Mouse (Mus musculus) embryonic facial prominence, embryonic 11.5 days (tissue): ENCODE data around the gene Rnf151. TPM values are rescaled to one million over a fixed set of nuclear protein-coding genes. Genes with fewer than 3 reads are reported as not detected.
"Not testable (repeated sequence)": the region's sequence is repeated elsewhere in the genome, so short reads cannot be mapped to it uniquely, and the experiment has no call there.

Experiments
- ATAC-seq: fragments of 200-750 bp; cut with Nextera tagmentation; replicated peaks from 2 replicates; pipeline ENCODE4 v1.8.0; 2017; ENCODE audit warnings: low read depth; ENCODE audit not compliant: insufficient number of reproducible peaks, low FRiP score, low TSS enrichment
- DNase-seq: peaks from one replicate; pipeline ENCODE4 v3.0.0-alpha.2; 2015; ENCODE audit warnings: low spot score
- H3K27ac ChIP-seq: fragments of 300-500 bp; sonication (generic); replicated peaks from 2 replicates; pipeline ENCODE4 v1.5.1; 2014; ENCODE audit warnings: mild to moderate bottlenecking, low read depth, low read length, control low read depth
- H3K27me3 ChIP-seq: fragments of 300-500 bp; sonication (generic); 2 replicates; pipeline ENCODE4 v1.6.1; 2014; ENCODE audit warnings: mild to moderate bottlenecking, low read length, moderate library complexity, mixed read lengths; ENCODE audit not compliant: control insufficient read depth, insufficient read depth
- H3K36me3 ChIP-seq: fragments of 300-500 bp; sonication (generic); replicated peaks from 2 replicates; pipeline ENCODE4 v1.6.1; 2014; ENCODE audit warnings: low read depth, mild to moderate bottlenecking, low read length, moderate library complexity, mixed read lengths; ENCODE audit not compliant: control insufficient read depth, insufficient read depth
- H3K4me1 ChIP-seq: fragments of 300-500 bp; sonication (generic); 2 replicates; pipeline ENCODE4 v1.6.1; 2014; ENCODE audit warnings: low read length, mixed read lengths; ENCODE audit not compliant: control insufficient read depth, insufficient read depth
- H3K4me2 ChIP-seq: fragments of 300-500 bp; sonication (generic); 2 replicates; pipeline ENCODE4 v1.6.1; 2014; ENCODE audit warnings: low read depth, mild to moderate bottlenecking, control low read depth, low read length, moderate library complexity
- H3K4me3 ChIP-seq: fragments of 300-500 bp; sonication (generic); 2 replicates; pipeline ENCODE4 v1.5.1; 2014; ENCODE audit warnings: low read depth, low read length, control low read depth
- H3K9ac ChIP-seq: fragments of 300-500 bp; sonication (generic); replicated peaks from 2 replicates; pipeline ENCODE4 v1.6.1; 2014; ENCODE audit warnings: mild to moderate bottlenecking, control low read depth, low read length
- H3K9me3 ChIP-seq: fragments of 300-500 bp; sonication (generic); replicated peaks from 2 replicates; pipeline ENCODE4 v1.6.1; 2016; ENCODE audit warnings: mild to moderate bottlenecking, low read length, inconsistent platforms, mixed read lengths; ENCODE audit not compliant: control insufficient read depth
- WGBS: fragments of 180-500 bp; shearing (Covaris S2); extraction: QIAGEN DNeasy Blood & Tissue Kit; methylation state at CpG from one replicate; pipeline ENCODE4 v1.1.7; 2014; 5-methylcytosine and 5-hydroxymethylcytosine counted together
- polyA plus RNA-seq: library from polyadenylated mRNA; unstranded; fragments of >200 nt; fragmentation: Nextera tagmentation; extraction: Ambion mirVana; gene quantifications from 2 replicates; pipeline ENCODE4 v1.2.1, GENCODE M21; 2014

Gene Rnf151
- polyA plus RNA-seq, 1 experiment from 2014 or later: 0.18 TPM

DNA sequence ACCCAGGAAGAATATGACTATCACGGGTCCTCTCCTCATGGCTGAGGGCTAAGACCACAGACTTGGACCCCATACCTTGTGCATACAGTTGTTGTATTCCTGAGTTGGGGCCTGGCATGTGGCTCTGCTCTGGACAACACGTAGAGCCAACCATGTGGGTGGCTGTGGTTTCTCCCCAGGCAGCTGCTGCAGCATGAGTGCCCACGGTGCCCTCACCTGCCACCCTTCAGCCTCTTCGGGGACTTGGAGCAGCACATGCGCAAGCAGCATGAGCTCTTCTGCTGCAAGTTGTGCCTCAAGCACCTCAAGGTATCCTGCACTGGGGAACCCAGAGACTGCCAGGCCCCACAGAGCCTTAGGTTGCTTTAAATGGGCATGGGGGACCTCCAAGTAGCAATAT, 41.0 kb downstream of the Rnf151 start:
- H3K27ac ChIP-seq: no peak overlapping the region
- H3K4me1 ChIP-seq: no peaks in the 10 kb centered on the region; the same call in 1 of the 2 replicates
- WGBS: 94% methylated on average over 5 of the region's 5 CpGs
- ATAC-seq (no peak), DNase-seq (no peak)
- no peaks in the 10 kb centered on the region for H3K27me3 ChIP-seq
- H3K9me3 ChIP-seq: no peaks in the 10 kb centered on the region
- H3K36me3 ChIP-seq: peaks cover 22% of the 10 kb centered on the region
- no peak overlapping the region for H3K4me2 ChIP-seq
- H3K9ac ChIP-seq: no peak overlapping the region
- H3K4me3 ChIP-seq: no peak overlapping the region

GRCm38 (mm10) chr17:24676187-24676586, 41.7 kb downstream of the Rnf151 start:
- Histone ChIP-seq H3K36me3 (peaks cover 20% of the 10 kb centered on the region), H3K4me1 (peaks cover 2% of the 10 kb centered on the region; the same call in 1 of the 2 replicates), H3K4me2 (no peak overlapping the region), H3K9me3 (no peaks in the 10 kb centered on the region), H3K27ac (no peak overlapping the region), H3K27me3 (no peaks in the 10 kb centered on the region), H3K9ac (no peak overlapping the region), H3K4me3 (no peak overlapping the region)
- peak; percentile 78 for DNase-seq
- 71% methylated on average over 2 of the region's 2 CpGs for WGBS
- no peak; the same call in 1 of the 2 replicates for ATAC-seq

DNA sequence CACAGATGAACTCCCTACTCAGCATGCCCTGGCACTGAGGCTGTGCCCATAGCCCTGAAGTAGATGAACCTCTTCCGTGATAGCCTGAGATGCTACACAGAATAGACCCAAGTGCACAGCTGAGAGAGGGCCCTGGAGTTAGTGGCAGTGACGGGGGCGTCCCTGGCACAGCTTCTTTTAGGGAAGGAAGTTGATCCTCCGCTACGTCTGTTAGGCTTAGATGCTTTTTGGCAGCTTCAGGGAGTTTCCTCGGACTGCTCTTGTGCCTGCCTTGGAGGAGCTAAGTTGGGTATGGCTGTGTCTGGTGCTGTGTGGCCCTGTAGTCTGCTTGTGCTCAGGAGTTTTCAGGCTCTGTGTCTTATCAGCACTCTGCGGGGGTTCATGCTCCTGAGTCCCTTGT, 43.6 kb downstream of the Rnf151 start:
- no peak for DNase-seq
- Histone ChIP-seq H3K27me3 (no peaks in the 10 kb centered on the region), H3K9ac (no peak overlapping the region), H3K4me3 (no peak overlapping the region), H3K27ac (no peak overlapping the region), H3K4me2 (no peak overlapping the region), H3K36me3 (peaks cover 7% of the 10 kb centered on the region), H3K4me1 (peaks cover 5% of the 10 kb centered on the region; the same call in 1 of the 2 replicates), H3K9me3 (no peaks in the 10 kb centered on the region)
- 92% methylated on average over 7 of the region's 7 CpGs for WGBS
- no peak for ATAC-seq

- Histone ChIP-seq H3K9ac (no peak overlapping the region), H3K4me3 (no peak overlapping the region)
- no peak for ATAC-seq
These were observed 45.7 kb downstream of the Rnf151 start for GRCm38 (mm10) chr17:24672141-24672540.

GRCm38 (mm10) chr17:24671346-24671745, 46.5 kb downstream of the Rnf151 start:
- peak overlapping the region; percentile 85; the same call in 1 of the 2 replicates for H3K4me2 ChIP-seq
- H3K9me3 ChIP-seq: no peaks in the 10 kb centered on the region
- no peaks in the 10 kb centered on the region for H3K27me3 ChIP-seq
- DNase-seq: no peak
- H3K4me3 ChIP-seq: peak overlapping the region; percentile 8; the same call in 1 of the 2 replicates
- 73% methylated on average over 5 of the region's 5 CpGs for WGBS
- H3K27ac ChIP-seq: no peak overlapping the region
- no peaks in the 10 kb centered on the region for H3K36me3 ChIP-seq
- no peak for ATAC-seq
- H3K4me1 ChIP-seq: peaks cover 5% of the 10 kb centered on the region; the same call in 1 of the 2 replicates
- peak overlapping the region; percentile 44; the same call in 1 of the 2 replicates for H3K9ac ChIP-seq

More at GRCm38 (mm10) chr17:24672141-24672540, 45.7 kb downstream of the Rnf151 start:
- H3K36me3 ChIP-seq: peaks cover 4% of the 10 kb centered on the region; the same call in 1 of the 2 replicates
- H3K4me1 ChIP-seq: peaks cover 5% of the 10 kb centered on the region; the same call in 1 of the 2 replicates
- 11% methylated on average over 5 of the region's 5 CpGs for whole genome bisulfite sequencing
- H3K27me3 ChIP-seq: no peaks in the 10 kb centered on the region
- no peak for DNase-seq
- H3K4me2 ChIP-seq: no peak overlapping the region
- no peaks in the 10 kb centered on the region for H3K9me3 ChIP-seq
- H3K27ac ChIP-seq: no peak overlapping the region

DNA sequence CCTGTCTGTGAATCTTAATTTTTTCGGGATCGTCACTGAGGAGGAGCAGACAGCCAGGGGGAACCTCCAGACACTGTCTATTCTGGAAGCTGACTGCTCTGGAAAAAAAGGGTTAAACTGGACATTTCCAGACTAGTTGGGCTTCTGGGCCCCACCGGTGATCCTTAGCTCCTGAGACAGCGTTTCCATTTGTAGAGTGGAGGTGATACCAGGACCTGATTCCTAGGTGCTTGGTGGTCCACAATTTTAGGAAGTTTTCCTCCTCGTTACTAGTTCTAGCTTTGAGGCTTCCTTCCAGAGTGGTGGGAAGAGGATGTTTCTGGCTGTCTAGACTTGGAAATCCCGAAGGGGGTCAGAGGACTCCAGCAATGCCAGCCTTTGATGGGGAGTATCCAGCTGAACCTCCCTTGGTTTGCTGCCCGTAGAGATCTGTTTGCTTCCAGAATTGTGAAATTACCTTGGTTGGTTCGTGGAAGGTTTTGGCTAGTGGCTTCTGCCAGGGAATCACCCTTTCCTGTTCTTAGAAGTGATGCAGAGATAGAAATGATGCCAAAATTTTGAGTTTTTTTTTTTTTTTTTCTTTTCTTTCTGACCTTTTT, 47.5 kb downstream of the Rnf151 start:
- peak overlapping the region; percentile 85 for H3K4me2 ChIP-seq
- DNase-seq (no peak), ATAC-seq (no peak)
- 15% methylated on average over 8 of the region's 8 CpGs for WGBS
- H3K4me1 ChIP-seq: peaks cover 5% of the 10 kb centered on the region; the same call in 1 of the 2 replicates
- no peaks in the 10 kb centered on the region for H3K9me3 ChIP-seq
- peak overlapping the region; percentile 90 for H3K4me3 ChIP-seq
- H3K27me3 ChIP-seq: no peaks in the 10 kb centered on the region
- no peak overlapping the region; the same call in 1 of the 2 replicates for H3K27ac ChIP-seq
- H3K36me3 ChIP-seq: no peaks in the 10 kb centered on the region
- H3K9ac ChIP-seq: peak overlapping the region; percentile 97

GRCm38 (mm10) chr17:24669545-24670245, 48.2 kb downstream of the Rnf151 start, which contains the start of gene Zfp598:
Gene Zfp598, plus strand, starts transcription at chr17:24669687.
- WGBS: under 1% methylated on average over 64 of the region's 80 CpGs

DNA sequence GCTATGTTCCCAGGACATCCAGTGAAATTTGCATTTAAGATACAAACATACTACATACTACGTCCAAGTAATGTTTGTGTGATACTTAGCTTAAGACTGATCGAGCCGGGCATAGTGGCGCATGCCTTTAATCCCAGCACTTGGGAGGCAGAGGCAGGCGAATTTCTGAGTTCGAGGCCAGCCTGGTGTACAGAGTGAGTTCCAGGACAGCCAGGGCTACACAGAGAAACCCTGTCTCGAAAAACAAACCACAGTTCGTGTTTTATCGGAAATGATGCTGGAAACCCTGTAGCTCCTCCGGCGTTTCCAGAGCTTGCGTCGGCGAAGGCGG, 48.7 kb downstream of the Rnf151 start:
- H3K27ac ChIP-seq: not testable (repeated sequence)
- H3K4me2 ChIP-seq: peak overlapping the region; percentile 85

More at GRCm38 (mm10) chr17:24669545-24670245, 48.2 kb downstream of the Rnf151 start, which contains the start of gene Zfp598:
- peaks cover 5% of the 10 kb centered on the region; the same call in 1 of the 2 replicates for H3K4me1 ChIP-seq
- peak; percentile 96 for DNase-seq
- H3K9me3 ChIP-seq: no peaks in the 10 kb centered on the region
- no peaks in the 10 kb centered on the region for H3K27me3 ChIP-seq
- ATAC-seq: peak; percentile 95
- peak within 1 kb of the TSS; percentile 90 for H3K4me3 ChIP-seq
- H3K9ac ChIP-seq: peak within 1 kb of the TSS; percentile 97
- H3K4me2 ChIP-seq: peak within 1 kb of the TSS; percentile 85
- H3K27ac ChIP-seq: peak within 1 kb of the TSS; percentile 78
- no peaks in the 10 kb centered on the region for H3K36me3 ChIP-seq

More for the DNA sequence above, 48.7 kb downstream of the Rnf151 start:
- WGBS: 12% methylated on average over 15 of the region's 15 CpGs
- not testable (repeated sequence) for H3K4me1 ChIP-seq, H3K9me3 ChIP-seq, H3K27me3 ChIP-seq, DNase-seq, H3K36me3 ChIP-seq
- H3K9ac ChIP-seq: peak overlapping the region; percentile 97
- H3K4me3 ChIP-seq: peak overlapping the region; percentile 90
- ATAC-seq: peak; percentile 10; the same call in 1 of the 2 replicates
